Mouse (Mus musculus) embryo, embryonic 11 days (tissue): ENCODE results near the gene Jchain.
"Not testable (repeated sequence)": the region's sequence is repeated elsewhere in the genome, so short reads cannot be mapped to it uniquely, and the experiment has no call there.

Experiments used
- DNase-seq: peaks from one replicate; pipeline ENCODE4 v3.0.0-alpha.2; 2015

Jchain gene

DNA sequence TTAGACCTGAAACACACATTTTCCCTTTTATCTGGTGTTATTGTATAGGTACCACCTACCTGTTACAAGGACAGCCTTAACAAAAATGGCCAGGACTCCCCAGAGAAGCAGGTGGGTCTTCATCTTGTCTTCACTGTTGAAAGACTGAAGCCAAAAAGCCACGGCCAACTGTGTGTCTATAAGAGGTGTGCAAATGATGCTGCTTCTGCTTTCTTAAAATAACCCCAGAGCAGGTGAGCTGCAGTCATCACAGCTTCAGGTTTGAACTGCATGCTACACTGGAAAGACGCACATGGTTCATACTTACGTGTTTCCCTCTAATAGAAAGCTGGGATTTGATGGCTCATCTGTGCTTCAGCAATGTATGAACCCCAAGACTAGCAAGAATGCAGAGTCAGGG is at the start of gene Jchain:
Gene Jchain, minus strand, starts transcription at position 235 of the 400 bp plus-strand sequence.
- no peak for DNase-seq

DNA sequence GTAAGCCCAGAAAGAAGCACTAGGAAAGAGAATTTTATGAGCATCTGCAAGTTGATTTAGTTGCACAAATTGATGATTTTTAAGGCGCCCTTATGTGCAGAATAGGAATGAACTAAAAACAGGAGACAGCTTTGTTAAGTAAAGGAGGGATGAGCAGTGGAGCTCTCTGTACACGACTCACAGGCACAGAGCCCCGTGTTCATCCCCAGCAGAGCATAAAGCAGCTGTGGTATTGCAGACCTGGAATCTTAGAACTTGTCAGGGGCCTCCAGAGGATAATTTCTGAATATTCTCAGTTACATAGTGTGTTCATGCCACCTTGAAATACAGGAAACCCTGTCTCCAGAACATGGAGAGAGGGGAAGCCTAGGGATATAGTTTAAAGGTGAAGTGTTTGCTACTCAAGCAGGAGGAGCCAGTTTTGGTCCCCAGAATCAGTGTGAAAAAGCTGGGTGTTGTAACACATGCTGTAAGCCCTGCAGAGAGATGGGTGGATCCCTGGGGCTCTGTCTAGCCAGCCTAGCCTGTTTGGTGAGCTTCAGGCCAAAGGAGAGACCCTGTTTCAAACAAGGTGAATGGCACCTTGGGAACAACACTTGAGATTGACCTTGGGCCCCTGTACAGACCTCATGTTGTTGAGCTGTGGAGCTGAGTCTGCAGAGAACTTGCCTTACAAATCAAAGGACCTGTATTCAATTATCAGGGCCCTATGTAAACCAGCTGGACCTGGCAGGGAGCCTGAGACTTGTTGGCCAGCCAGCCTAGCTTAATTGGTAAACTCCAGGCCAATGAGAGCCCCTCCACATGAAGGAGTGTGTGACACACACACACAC is 48.0 kb upstream of the Jchain start:
- DNase-seq, result peak; percentile 12

DNA sequence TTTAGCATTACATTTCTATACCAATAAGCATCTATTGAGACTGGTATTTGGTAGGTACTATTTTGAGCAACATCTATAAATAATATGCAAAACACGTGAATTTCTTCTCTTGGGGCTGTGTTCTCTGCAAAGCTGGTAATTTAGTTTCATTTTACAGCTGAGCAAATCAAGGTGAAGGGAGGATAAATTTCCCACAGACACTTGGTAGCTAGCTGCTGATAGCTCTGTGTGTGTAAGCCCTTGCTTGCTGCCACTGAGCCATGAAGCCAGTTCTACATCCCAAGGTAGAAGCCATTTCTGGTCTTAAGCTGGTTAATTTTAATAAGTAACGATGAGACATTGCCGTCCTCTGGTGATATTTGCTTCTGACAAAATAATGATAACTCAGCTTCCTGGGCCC is 47.1 kb upstream of the Jchain start:
- no peak for DNase-seq

DNA sequence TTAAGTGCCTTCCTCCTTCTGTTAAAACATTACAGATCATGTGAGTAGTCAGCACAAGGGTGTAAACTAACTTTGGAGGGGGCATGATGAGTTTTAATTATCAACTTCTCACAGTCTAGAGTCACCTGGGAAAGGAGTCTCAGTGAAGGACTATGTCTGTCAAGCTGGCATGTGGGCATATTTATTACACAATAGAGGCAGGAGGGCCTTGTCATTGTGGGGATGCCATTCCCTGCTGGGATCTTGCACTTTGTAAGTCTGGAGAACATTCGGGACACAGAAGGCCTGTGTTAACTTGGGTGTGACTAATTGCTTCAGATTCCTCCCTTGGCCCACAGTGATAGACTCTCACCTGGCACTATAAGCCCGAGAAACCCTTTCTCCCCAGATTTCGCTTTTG is 41.9 kb upstream of the Jchain start:
- DNase-seq, result no peak

DNA sequence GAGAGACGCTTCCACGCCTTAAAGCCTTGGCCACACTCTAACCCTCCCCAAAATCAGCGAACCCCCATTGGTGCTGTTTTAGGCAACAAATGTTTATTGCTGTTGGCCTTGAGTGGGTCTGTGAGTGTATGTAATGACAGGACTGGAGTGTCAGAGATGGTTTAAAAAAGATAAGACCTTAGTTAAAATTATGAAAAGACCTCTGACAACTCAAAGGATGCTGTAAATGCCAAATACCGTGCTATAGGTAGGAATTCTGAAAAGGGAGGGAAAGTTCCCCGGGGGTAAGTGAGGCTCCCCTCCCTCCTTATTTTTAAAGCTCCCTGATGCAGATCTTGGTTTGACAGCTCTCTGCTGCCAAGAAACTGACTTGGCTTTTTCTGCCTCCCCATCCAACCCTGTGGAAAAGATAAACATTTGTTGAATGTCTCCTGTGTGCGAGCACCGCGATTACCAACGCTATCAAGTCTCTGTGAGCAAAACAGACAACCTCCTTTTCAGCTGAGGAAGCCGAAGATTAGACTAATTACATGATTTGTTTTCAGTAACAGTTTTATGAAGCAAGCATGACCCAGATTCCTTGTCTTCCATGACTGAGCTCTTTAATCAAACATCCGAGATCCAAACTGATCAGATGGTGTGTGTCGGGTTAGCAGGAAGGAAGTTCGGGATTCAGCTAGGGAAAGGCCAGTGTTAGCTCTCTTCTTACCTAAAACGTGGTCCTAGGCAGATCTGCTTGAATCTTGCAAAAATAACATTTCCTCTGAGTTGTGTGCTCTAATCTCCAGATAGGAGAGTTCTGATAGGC is 38.5 kb upstream of the Jchain start:
- DNase-seq, result peak; percentile 8

DNA sequence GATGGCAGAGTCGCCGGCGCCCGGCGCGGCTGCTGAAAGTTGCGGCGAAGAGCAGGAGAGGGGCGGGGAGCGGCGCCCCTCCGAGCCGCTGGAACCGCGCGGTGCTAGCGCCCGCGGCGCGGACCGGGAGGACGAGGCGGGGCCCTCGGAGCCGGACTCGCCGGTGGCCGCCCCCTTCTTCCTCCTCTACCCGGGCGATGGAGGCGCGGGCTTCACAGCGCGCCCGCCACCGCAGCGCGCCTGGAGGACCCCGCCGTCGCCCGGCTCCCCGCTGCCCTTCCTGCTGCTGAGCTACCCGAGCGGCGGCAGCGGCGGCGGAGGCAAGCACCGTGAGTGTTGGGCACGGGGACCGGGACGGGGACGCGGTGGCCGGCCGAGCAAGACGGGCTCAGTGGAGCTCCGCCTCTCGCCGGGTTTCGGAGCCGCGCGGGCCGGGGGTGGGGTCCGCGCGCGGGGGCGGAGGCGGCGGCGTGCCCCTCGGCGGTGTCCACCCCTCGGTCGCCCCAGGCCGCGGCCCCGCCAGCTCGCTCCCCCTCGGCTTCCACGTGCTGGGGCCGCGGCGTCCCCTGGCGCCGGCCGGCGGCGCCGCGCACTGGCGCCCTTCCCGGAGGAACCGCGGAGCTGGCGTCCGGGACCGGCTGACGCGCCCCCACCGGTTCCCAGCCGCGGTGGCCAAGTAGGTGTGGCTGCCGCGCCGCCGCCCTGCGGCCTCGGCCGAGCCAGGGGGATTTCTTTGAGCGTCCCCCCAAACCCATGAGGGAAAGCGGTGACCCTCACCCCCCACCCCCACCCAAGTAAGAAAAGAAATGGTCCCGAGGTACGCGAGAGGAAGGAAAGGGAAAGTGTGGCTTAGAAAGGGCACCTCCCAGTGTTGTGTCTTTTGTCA is 37.7 kb upstream of the Jchain start:
- DNase-seq, result peak; percentile 75

DNA sequence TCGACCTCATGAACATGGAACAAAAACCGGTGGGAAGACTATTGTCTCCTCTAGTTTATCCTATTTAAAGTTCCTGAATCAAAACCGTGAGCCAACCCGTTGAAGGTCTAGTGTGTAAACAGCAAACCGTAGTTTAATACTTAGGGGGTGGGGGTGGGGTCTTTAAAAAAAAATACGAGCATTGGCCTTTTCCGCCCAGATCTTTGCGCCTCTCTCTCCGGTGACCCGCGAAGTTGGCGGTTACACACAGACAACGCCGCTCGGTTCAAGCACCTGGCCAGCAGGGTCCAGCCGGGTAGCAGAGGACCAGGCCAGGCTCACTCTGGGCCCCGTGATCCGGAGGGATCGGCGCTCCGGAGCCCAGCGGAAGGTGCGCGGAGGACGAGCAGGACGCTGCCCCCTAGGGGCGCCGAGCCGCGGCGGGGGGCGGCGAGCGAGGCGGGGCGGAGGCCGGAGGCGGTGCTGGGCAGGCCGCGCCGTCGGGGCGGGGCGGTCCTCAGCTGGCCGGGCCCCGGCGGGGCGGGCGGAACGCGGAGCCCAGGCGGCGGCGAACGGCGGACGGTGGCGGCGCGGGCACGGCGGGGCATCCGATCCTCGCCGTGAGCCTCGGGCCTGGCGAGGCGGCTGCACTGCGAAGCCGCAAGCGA is 36.9 kb upstream of the Jchain start, which contains the start of gene Rufy3:
Gene Rufy3, plus strand, starts transcription at position 540 of the 647 bp plus-strand sequence.
- peak; percentile 91 for DNase-seq

DNA sequence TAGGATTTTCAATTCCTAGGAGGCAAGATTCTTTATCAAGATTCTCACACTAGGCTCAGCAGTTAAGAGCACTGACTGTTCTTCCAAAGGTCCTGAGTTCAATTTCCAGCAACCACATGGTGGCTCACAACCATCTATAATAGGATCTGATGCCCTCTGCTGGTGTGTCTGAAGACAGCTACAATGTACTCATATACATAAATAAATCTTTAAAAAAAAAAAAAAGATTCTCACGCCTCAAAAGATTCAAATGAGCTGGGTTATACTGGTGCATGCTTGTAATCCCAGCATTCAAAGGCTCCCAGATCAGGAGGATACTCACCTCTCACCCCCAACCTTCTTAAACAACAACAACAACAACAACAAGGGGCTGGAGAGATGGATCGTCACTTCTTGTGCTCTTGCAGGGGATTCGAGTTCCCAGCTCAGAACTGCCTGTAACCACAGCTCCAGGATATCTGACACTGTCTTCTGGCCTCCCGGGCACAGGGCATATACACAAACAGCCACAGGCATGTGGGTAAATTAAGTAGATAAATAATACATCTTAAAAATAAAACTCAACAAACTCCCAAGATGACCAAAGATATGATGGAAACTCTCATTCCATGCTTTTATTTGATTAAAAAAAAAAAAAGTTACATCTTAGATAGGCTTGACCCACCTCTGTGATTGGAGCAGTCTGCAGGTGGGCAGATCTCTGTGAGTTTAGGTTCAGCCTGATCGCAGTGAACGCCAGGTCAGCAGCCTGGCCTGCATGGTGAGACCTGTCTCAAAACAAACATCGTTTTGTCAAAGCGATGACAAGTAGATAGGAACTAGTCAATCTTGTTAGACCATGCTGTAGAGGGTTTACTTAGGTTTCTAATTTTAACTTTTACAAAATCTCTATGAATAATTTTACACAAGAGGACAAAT is 35.4 kb upstream of the Jchain start:
- no peak for DNase-seq

DNA sequence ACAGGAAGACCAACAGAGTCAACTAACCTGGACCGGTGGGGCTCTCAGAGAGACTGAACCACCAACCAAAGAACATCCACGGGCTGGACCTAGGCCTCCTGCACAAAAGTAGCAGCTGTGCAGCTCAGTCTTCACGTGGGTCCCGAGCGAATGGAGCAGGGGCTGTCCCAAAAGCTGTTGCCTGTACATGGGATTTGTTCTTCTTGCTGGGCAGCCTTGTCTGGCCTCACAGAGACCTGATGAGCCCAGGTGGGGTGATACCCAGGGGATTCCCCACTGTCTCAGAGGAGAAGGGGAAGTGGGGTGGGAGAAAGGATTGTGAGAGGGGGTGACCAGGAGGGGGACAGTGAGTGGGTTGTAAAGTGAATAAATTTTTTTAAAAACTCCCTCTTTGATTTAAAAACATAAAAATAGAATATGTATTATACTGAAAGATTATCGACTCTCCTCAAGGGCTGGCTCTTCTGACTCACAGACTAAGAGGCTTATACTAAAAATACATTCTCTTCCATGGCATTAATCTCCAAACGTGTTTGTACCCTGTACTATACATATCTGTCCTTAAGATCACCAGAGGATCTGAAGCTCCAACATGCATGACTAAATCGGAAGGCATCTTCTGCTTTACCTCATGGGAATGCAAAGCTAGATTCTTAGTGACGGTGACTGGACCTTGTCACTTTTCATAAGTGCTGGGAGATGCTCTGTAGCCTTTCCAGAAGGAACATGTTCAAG is 33.6 kb upstream of the Jchain start:
- DNase-seq, result no peak

DNA sequence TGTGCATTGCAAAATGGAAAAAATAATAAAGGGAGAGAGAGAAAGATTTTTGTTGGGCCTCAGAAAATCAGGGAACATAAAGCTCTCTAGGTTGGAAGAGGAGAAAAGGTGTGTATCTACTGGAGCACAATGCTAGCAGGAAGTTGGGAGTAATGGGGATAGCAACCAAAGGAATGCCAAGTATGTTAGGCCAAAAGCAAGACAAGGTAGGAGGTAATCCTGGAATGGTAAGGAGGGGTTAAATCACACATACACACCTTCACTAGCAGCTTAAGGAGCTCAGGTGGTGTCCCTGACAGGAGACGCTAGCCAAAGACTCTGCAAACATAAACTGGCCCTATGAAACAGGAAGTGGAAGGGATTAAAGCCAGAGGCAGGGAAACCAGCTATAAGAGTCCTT is 31.3 kb upstream of the Jchain start:
- no peak for DNase-seq

DNA sequence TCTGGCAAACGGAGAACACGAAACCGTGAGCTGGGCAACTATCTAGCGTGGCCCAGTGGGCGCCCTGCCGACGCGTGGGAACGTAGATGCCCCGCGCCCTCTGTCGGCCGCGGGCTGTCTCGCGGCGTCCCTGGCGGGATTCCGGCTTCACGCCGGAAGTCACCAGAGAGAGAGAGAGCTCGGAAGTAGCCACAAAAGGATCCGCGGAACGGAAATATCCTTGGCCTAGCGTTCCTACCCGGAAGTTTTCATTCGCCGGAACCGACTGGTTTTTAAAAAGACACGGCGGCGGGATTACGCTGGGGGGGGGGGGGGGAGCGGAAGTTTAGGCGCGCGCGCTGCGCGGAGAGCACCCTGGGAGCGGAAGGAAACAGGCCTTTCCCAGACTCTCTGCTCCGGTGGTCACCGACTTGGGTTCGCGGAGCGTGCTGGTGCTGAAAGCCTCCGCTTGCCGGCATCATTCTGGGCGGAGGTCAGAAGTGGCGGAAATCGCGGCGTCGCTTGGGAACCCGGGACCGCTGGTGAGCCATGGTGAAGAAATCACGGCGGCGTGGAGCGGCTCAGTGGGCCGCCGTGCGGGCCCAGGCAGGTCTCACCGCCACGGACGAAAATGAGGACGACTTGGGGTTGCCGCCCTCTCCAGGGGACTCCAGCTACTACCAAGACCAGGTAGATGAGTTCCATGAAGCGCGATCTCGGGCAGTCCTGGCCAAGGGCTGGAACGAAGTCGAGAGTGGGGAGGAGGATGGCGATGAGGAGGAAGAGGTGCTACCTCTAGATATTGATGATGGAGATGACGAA is 26.6 kb upstream of the Jchain start, which contains the start of gene Utp3:
Gene Utp3, plus strand, starts transcription at position 377 of the 801 bp plus-strand sequence.
- peak; percentile 97 for DNase-seq

DNA sequence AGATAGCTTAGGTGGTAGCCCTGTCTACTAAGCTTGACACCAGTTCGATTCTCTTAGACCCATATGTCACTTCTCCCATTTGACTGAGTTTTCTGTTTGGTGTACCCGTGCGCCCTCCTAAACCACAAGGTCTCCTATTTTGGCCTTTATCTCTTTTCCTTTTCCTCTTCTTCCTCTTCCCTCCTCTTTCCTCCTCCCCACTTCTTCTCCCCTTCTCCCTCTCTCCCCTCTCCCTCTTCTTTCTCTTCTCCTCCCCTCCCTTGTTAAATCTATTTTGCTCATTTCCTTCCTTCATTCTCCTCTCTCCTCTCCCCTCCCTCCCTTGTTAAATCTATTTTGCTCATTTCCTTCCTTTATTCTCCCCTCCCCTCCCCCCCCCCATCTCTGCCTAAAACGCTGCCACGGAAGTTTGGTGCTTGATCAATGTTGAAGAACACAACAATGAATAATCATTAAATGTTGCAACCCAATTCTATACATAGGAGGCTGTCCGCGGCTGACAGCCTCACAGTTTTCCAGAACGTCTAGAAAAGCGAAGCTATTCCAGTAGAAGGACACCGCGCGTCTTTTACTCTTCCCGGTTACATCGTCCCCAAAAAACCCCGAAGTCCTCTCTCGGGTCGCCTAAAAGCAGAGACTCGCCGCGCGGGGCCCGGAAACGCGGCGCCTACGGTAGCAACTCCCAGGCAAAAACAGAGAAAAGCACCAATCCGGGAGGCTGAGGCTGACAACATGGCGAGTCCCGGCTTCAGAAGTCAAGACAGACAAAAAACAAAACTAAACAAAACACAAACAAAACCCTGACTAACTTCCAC is 25.8 kb upstream of the Jchain start:
- DNase-seq, result peak; percentile 6

DNA sequence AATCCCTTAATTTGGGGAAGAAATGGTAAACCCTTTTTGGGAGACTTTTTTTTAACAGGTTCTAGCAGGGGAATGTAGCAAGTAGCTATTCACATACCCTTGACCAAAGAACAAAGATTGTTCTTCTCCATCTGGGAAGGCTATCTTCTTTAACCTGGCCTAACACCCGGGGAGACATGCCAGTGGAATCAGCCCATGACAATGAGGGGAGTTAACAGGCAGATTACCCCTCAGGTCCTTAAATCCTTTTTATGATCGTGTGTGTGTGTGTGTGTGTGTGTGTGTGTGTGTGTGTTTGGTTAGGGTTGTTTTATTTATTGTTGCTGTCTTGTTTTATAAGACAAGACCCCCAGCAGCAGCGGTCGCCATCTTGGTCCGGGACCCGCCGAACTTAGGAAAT is 17.8 kb upstream of the Jchain start:
- no peak for DNase-seq

DNA sequence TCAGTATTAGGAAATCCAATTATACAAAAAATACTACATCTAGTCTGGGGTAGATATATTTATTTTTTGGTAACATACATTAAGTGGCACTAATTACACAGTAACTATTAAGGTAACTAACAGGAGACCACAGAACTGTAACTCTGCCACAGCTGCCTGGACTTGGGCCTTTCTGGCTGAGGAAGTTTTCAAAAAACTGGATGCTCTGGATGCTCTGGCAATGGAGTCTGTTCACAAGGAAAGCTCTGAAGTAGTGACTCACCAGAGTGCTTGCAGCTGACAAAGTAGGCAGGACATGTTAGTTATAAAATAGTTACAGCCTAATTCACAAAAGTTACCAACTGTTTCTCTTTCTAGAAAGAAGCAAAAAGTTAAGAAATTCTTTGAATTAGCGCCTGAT is 16.7 kb upstream of the Jchain start:
- DNase-seq, result not testable (repeated sequence)

DNA sequence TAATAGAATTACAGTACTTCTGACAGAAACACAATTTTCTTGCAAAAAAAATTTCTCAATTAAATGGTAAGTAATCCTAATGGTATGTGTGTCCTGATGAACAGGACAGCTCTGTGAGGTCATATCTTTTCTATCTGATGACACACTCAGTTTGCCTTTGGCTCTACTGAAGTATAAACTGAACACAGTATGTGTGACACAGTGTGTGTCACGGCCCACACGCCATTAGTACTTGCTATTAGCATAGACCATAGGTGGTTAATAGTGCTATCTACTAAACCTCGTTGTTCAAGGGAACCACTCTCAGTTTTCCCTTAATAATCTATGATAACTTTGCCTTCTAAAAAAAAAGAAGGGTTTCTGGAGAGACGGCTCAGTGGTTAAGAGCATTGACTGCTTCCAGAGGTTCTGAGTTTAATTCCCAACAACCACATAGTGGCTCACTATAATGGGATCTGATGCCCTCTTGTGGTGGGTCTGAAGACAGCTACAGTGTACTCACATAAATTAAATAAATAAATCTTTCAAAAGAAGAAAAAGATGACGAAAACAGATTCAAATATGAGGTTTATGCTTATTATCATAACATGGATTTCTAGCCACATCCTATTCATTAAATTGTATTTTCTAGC is 15.1 kb upstream of the Jchain start:
- DNase-seq, result peak; percentile 61

DNA sequence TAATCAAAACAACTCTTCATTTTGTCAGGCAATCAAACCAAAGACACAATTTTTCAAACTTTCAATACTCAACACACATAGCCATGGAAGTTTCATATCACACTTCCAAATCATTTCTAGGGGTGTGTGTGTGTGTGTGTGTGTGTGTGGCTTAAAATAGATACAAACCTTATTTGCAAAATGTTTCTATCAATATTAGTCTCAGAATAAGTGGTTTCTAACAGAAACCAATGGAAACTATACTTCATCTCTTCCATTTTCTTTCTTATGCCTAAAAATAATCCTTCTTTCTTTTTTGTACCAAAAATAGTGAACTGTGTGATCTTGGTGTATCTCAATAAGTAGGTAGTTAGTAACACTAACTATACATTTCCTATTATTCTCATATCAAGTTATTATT is 13.2 kb upstream of the Jchain start:
- DNase-seq, result no peak

DNA sequence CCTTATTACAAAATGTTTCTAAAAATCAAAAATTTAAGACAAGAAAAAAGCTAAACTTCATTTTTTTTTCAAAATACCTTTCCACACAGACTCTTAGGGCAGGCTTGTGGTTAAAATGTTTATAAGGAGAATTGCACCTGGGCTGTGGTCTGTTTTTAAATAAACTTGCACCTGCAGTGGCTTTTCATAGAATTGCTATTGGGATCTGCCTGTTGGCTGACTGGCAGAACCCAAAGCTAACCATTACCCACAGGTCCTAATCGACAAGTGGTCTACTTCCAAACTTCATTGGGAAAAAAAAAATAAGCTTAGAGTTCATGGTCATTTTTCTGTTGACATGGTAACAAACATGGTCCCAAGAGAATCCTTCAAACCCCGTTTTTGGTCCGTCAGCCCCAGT is 7.0 kb upstream of the Jchain start:
- DNase-seq, result no peak

DNA sequence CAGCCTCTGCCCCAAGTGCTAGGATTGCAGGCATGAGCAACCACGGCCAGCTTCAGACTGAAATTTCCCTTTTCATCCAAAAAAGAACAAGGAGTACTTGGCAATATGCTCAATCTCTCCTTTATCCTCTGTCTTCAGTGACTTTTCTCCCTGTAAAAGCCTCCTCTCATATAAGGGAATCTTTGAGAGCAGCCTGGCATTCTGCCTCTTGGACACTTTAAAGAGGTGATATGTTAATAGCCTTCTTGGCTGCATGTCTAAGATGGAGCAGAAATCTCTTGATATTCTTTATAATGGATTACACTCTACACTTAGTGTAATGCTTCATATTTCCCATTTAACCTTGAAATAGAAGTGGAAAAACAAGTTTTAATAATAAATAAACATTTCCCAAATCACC is 3.2 kb upstream of the Jchain start:
- no peak for DNase-seq
